Mouse (Mus musculus): ENCODE results near the gene Slc17a7.

GRCm38 (mm10) chr7:45224826-45225225 lies 61.1 kb downstream of the Slc17a7 start:
- TF ChIP-seq POLR2A (IDR thresholded peaks at IDR 0.05; ENCODE audit: control insufficient read depth, low read depth, low read length) (no peak), CTCF (IDR thresholded peaks at IDR 0.05; ENCODE audit: control insufficient read depth, insufficient read depth, insufficient replicate concordance, low read depth, low read length) (no peak)

Data from testis, adult 2 months (tissue).